Mouse (Mus musculus) testis, adult 2 months (tissue): ENCODE measurements around the gene Nol4l.

Source experiments
- CTCF ChIP-seq: fragments of 200-500 bp; IDR thresholded peaks from 2 replicates; pipeline ENCODE4 v1.5.1; 2012; ENCODE audit warnings: low read depth, mild to moderate bottlenecking, inconsistent platforms, low read length, moderate library complexity; ENCODE audit not compliant: control insufficient read depth, insufficient read depth, insufficient replicate concordance
- POLR2A ChIP-seq: fragments of 200-500 bp; IDR thresholded peaks from 2 replicates; pipeline ENCODE4 v1.6.1; 2012; ENCODE audit warnings: low read depth, mild to moderate bottlenecking, inconsistent platforms, low read length, moderate library complexity; ENCODE audit not compliant: control insufficient read depth

GRCm38 (mm10) chr2:153492179-153492517 lies 37.6 kb downstream of the Nol4l start:
- TF ChIP-seq POLR2A, result no peak; the same call in 1 of the 2 replicates
- no peak for TF ChIP-seq CTCF
